Mouse (Mus musculus) inflammation-experienced regulatory T-cells, adult 16 weeks (primary cell): ENCODE data around the gene Mitf. TPM values are rescaled to one million over a fixed set of nuclear protein-coding genes. Genes with fewer than 3 reads are reported as not detected.

Experiments used
- polyA plus RNA-seq: library from polyadenylated mRNA; unstranded; fragments of 100-300 nt; shearing (Covaris generic); gene quantifications from one replicate; pipeline ENCODE4 v1.2.1, GENCODE M21; 2017

Gene Mitf
- polyA plus RNA-seq, result 1.1 TPM

DNA sequence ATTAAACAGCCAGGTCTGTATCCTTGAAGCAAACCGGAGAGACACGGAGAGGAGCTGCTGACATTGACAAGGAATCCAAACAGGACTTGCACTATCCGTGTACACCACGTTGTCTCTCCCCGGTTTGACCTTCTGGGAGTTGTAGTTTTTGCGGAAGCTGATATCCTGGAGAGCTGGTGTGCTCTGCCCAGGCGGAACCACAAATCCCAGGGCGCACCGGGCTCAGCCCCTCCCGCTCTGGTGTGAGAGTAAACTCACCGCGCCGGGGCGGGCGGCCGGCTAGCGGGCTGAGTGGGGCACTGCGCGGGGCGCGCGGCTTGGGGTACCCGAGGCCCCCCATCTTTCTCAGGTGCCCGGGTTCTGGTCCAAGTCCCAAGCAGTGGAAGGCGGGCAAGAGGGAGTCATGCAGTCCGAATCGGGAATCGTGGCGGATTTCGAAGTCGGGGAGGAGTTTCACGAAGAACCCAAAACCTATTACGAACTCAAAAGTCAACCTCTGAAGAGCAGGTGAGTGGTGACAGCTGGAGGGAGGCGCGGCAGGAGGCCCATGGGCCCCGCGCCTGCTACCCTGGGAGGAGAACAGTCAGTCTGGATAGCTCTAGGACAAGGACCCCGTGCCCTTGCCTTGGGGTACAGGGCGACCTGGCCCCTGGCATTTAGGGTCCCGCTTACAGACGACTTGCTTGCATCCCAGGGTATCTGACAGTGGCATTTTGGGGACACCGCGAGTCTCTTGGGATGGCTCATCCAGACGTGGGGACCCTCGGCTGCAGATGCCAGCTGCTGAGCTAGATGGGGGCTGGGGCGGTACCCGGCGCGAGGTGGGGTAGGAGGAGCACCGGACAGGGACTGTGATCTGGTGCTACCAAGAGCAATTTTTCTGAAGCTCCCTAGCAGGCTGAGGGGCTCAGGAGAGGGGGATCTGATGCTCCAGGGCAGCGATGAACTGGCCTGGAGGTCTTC, at the start of gene Mitf:
Gene Mitf (plus strand): TSS at position 272 of the 963 bp plus-strand sequence.

Other genes with a start within 250 kb of the Mitf start
- 20.5 TPM for gene Frmd4b, start 189.5 kb upstream of the Mitf start, polyA plus RNA-seq